Mouse (Mus musculus) C2C12 (cell line): ENCODE measurements around the gene Irak3. TPM values are rescaled to one million over a fixed set of nuclear protein-coding genes. Genes with fewer than 3 reads are reported as not detected.
"Not testable (repeated sequence)": the region's sequence is repeated elsewhere in the genome, so short reads cannot be mapped to it uniquely, and the experiment has no call there.

ENCODE experiments used
- H3K27me3 ChIP-seq: one replicate; pipeline ENCODE4 v1.6.1; 2011; ENCODE audit not compliant: control insufficient read depth, insufficient read depth, insufficient read length
- H3K36me3 ChIP-seq: one replicate; pipeline ENCODE4 v1.6.1; 2011; ENCODE audit not compliant: control insufficient read depth, insufficient read depth
- H3K4me3 ChIP-seq: one replicate; pipeline ENCODE4 v1.5.1; 2011; ENCODE audit warnings: mild to moderate bottlenecking, control low read depth; ENCODE audit not compliant: poor library complexity, insufficient read depth, severe bottlenecking
- H3K79me2 ChIP-seq: one replicate; pipeline ENCODE4 v1.6.1; 2011; ENCODE audit not compliant: control insufficient read depth, insufficient read depth
- H3K79me3 ChIP-seq: one replicate; pipeline ENCODE4 v1.6.1; 2011; ENCODE audit warnings: low read depth, control low read depth
- H3ac ChIP-seq: one replicate; pipeline ENCODE3; 2011; ENCODE audit warnings: low read depth; ENCODE audit not compliant: control insufficient read depth, insufficient read length
- CEBPB ChIP-seq: IDR thresholded peaks from one replicate; pipeline ENCODE4 v1.6.1; 2011; ENCODE audit warnings: low read depth, mild to moderate bottlenecking, control low read depth, moderate library complexity
- CTCF ChIP-seq: IDR thresholded peaks from one replicate; pipeline ENCODE4 v1.5.1; 2011; ENCODE audit not compliant: control insufficient read depth, insufficient read depth, insufficient read length
- FOSL1 ChIP-seq: IDR thresholded peaks from one replicate; pipeline ENCODE4 v1.8.0; 2011; ENCODE audit warnings: mild to moderate bottlenecking, low read length; ENCODE audit not compliant: poor library complexity, insufficient read depth, severe bottlenecking
- MAX ChIP-seq: IDR thresholded peaks from one replicate; pipeline ENCODE4 v1.6.1; 2011; ENCODE audit warnings: mild to moderate bottlenecking, control low read depth
- MYOD1 ChIP-seq: IDR thresholded peaks from one replicate; pipeline ENCODE4 v1.6.1; 2011; ENCODE audit warnings: low read depth; ENCODE audit not compliant: control insufficient read depth, insufficient read length
- MYOG ChIP-seq: IDR thresholded peaks from one replicate; pipeline ENCODE4 v1.6.1; 2011; ENCODE audit not compliant: control insufficient read depth, insufficient read length; ENCODE audit errors: extremely low read depth
- USF1 ChIP-seq: IDR thresholded peaks from one replicate; pipeline ENCODE4 v1.6.1; 2011; ENCODE audit warnings: low read depth, mild to moderate bottlenecking, control low read depth, moderate library complexity
- polyA plus RNA-seq: library from polyadenylated mRNA; unstranded; fragments of >200 nt; fragmentation: generic; extraction: Trizol; gene quantifications from one replicate; pipeline ENCODE4 v1.2.1, GENCODE M21; 2012; ENCODE audit warnings: missing spikeins

The Irak3 gene
- polyA plus RNA-seq, 1 experiment: 0.27 TPM

- no peaks in the 10 kb centered on the region for H3K79me3 ChIP-seq
- TF ChIP-seq MAX (no peak), CTCF (no peak), MYOD1 (no peak), FOSL1 (no peak), USF1 (no peak), CEBPB (no peak), MYOG (no peak)
- H3K36me3 ChIP-seq: peaks cover 17% of the 10 kb centered on the region
- H3K4me3 ChIP-seq: no peak overlapping the region
- H3ac ChIP-seq: no peak overlapping the region
- H3K79me2 ChIP-seq: no peaks in the 10 kb centered on the region
- H3K27me3 ChIP-seq: no peaks in the 10 kb centered on the region
These were observed 18.8 kb upstream of the Irak3 start for GRCm38 (mm10) chr10:120220776-120221175.

GRCm38 (mm10) chr10:120219578-120220359, 17.8 kb upstream of the Irak3 start:
- no peaks in the 10 kb centered on the region for H3K27me3 ChIP-seq
- TF ChIP-seq CEBPB (no peak), MAX (no peak), USF1 (no peak), MYOG (no peak), FOSL1 (no peak), CTCF (no peak), MYOD1 (no peak)
- no peaks in the 10 kb centered on the region for H3K79me2 ChIP-seq
- H3K79me3 ChIP-seq: no peaks in the 10 kb centered on the region
- H3K4me3 ChIP-seq: no peak overlapping the region
- peaks cover 10% of the 10 kb centered on the region for H3K36me3 ChIP-seq
- no peak overlapping the region for H3ac ChIP-seq

- Histone ChIP-seq H3K27me3 (no peaks in the 10 kb centered on the region), H3K36me3 (peaks cover 6% of the 10 kb centered on the region), H3K4me3 (no peak overlapping the region), H3K79me2 (no peaks in the 10 kb centered on the region), H3ac (no peak overlapping the region), H3K79me3 (no peaks in the 10 kb centered on the region)
- TF ChIP-seq MYOG (no peak), CTCF (no peak), MYOD1 (no peak), FOSL1 (no peak), MAX (no peak), USF1 (no peak), CEBPB (no peak)
These were observed 17.1 kb upstream of the Irak3 start for GRCm38 (mm10) chr10:120218996-120219395.

GRCm38 (mm10) chr10:120217099-120217498, 15.2 kb upstream of the Irak3 start:
- not testable (repeated sequence) for H3K27me3 ChIP-seq, H3K79me2 ChIP-seq, H3K4me3 ChIP-seq, H3ac ChIP-seq, H3K79me3 ChIP-seq, H3K36me3 ChIP-seq

- Histone ChIP-seq H3K27me3 (no peaks in the 10 kb centered on the region), H3K79me2 (peaks cover 41% of the 10 kb centered on the region), H3ac (no peak overlapping the region), H3K36me3 (peaks cover 7% of the 10 kb centered on the region), H3K4me3 (no peak overlapping the region), H3K79me3 (peaks cover 14% of the 10 kb centered on the region)
- TF ChIP-seq MYOG: no peak
- no peak for TF ChIP-seq USF1
- TF ChIP-seq FOSL1: no peak
- no peak for TF ChIP-seq MYOD1
- TF ChIP-seq MAX: no peak
- no peak for TF ChIP-seq CEBPB
- no peak for TF ChIP-seq CTCF
These were observed 8.2 kb upstream of the Irak3 start for GRCm38 (mm10) chr10:120210096-120210495.

GRCm38 (mm10) chr10:120209539-120209925, 7.6 kb upstream of the Irak3 start:
- TF ChIP-seq CTCF (no peak), MAX (no peak), MYOG (no peak), FOSL1 (no peak), USF1 (no peak), MYOD1 (no peak), CEBPB (no peak)

More at GRCm38 (mm10) chr10:120209539-120209925, 7.6 kb upstream of the Irak3 start:
- peak overlapping the region; percentile 97 for H3K4me3 ChIP-seq
- H3K36me3 ChIP-seq: peaks cover 7% of the 10 kb centered on the region
- H3K27me3 ChIP-seq: no peaks in the 10 kb centered on the region
- peaks cover 41% of the 10 kb centered on the region for H3K79me2 ChIP-seq
- no peak overlapping the region for H3ac ChIP-seq
- peaks cover 14% of the 10 kb centered on the region for H3K79me3 ChIP-seq
